Mouse (Mus musculus): ENCODE data around the gene Fam234b. TPM values are rescaled to one million over a fixed set of nuclear protein-coding genes. Genes with fewer than 3 reads are reported as not detected.
A peak's percentile ranks its signal among the peaks of the same experiment; 100 is the strongest.

The Fam234b gene
- total and polyA plus RNA-seq, 2 experiments from 2014 or later, result 75.7 to 92.0 TPM

DNA sequence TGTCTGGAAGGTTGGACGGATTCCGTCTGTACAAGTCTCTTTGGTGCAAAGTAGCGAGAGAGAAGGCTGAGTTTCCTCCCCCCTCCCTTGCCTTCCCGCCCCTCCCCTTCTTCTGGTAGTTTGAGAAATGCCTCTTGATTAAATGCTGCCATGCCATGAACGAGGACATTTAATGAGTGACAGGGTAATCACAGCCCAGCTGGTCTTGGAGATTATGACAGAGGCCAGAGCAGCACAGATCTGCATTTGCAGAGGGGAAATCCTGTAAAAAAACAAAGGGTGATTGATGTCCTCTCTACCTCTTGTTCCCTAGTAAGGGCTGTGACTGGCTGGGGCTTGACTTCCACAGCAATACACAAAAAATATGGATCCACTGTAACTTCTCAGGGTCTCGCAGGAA is 50.1 kb downstream of the Fam234b start:
- DNase-seq (ENCODE audit: low spot score) (no peak), ATAC-seq (no peak)
- Histone ChIP-seq H3K27ac (no peak overlapping the region), H3K36me3 (ENCODE audit: insufficient read depth, low read length) (no peaks in the 10 kb centered on the region), H3K4me3 (ENCODE audit: low read length) (no peak overlapping the region), H3K9me3 (ENCODE audit: low read length) (no peaks in the 10 kb centered on the region), H3K4me1 (ENCODE audit: insufficient read depth, low read length) (peaks cover 13% of the 10 kb centered on the region; the same call in 1 of the 2 replicates), H3K4me2 (ENCODE audit: low read depth, low read length) (no peak overlapping the region), H3K9ac (replicated peaks; ENCODE audit: low read length) (no peak overlapping the region), H3K27me3 (ENCODE audit: insufficient read depth, low read length) (no peaks in the 10 kb centered on the region)
- no peak for TF ChIP-seq CTCF (IDR thresholded peaks at IDR 0.05; ENCODE audit: low read depth)
- 56% methylated on average over 6 of the region's 6 CpGs for WGBS

- Histone ChIP-seq H3K9ac (replicated peaks; ENCODE audit: low read length) (no peak overlapping the region), H3K27me3 (ENCODE audit: insufficient read depth, low read length) (no peaks in the 10 kb centered on the region), H3K36me3 (ENCODE audit: insufficient read depth, low read length) (no peaks in the 10 kb centered on the region), H3K27ac (no peak overlapping the region), H3K4me1 (ENCODE audit: insufficient read depth, low read length) (peaks cover 14% of the 10 kb centered on the region; the same call in 1 of the 2 replicates), H3K4me2 (ENCODE audit: low read depth, low read length) (peak overlapping the region; percentile 6; the same call in 1 of the 2 replicates), H3K9me3 (ENCODE audit: low read length) (no peaks in the 10 kb centered on the region), H3K4me3 (ENCODE audit: low read length) (no peak overlapping the region)
- WGBS, result 46% methylated on average over 19 of the region's 19 CpGs
- TF ChIP-seq CTCF (IDR thresholded peaks at IDR 0.05; ENCODE audit: low read depth), result peak; percentile 95
- DNase-seq (ENCODE audit: low spot score) (peak; percentile 87), ATAC-seq (peak; percentile 54; the same call in 1 of the 2 replicates)
These were observed 52.2 kb downstream of the Fam234b start for GRCm38 (mm10) chr6:135249846-135250531.

DNA sequence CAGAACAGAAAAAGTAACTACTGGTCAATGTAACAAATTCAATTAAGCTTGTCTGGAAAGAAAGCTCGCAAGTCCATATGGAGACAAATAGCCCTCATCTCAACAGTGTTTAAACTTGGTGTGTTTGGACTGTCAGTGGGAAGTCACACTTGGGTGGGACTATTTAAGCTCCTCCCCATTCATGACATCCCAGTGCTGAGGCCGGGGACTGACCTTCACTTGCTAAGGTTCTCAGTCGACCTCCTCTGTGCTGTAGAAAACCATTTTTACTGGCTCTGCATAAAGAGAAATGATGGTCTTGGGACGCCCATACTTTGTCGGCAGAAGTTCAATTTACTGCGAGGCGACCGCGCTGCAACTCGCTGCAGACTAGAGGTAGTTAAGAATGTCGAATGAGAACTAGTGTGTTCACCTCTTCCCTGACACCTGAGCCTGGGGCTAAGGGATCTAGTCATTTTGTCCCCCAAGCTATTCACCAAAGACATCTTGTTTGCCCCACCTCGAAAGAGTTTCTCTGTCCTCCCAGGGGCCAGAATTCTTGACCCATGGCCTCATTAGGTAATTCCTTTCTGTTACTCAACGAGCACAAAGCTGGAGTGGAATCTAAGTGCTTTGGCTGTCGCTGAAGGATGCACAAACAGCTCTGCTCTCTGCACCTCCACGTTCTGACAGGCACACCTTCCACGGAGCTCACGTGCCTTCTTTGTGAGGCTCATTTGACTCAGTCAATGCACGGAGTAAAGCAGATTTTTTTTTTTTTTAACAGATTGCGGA is 53.3 kb downstream of the Fam234b start:
- no peak overlapping the region for H3K4me3 ChIP-seq (ENCODE audit: low read length)
- H3K4me2 ChIP-seq (ENCODE audit: low read depth, low read length), result no peak overlapping the region
- H3K9me3 ChIP-seq (ENCODE audit: low read length), result no peaks in the 10 kb centered on the region
- 69% methylated on average over 19 of the region's 19 CpGs for WGBS
- no peak overlapping the region for H3K9ac ChIP-seq (replicated peaks; ENCODE audit: low read length)
- H3K36me3 ChIP-seq (ENCODE audit: insufficient read depth, low read length), result no peaks in the 10 kb centered on the region
- H3K27ac ChIP-seq, result no peak overlapping the region
- H3K27me3 ChIP-seq (ENCODE audit: insufficient read depth, low read length), result no peaks in the 10 kb centered on the region
- DNase-seq (ENCODE audit: low spot score) (no peak), ATAC-seq (no peak)
- TF ChIP-seq CTCF (IDR thresholded peaks at IDR 0.05; ENCODE audit: low read depth), result no peak
- H3K4me1 ChIP-seq (ENCODE audit: insufficient read depth, low read length), result peaks cover 14% of the 10 kb centered on the region; the same call in 1 of the 2 replicates

GRCm38 (mm10) chr6:135251849-135252727 is 54.3 kb downstream of the Fam234b start:
- 45% methylated on average over 24 of the region's 24 CpGs for WGBS
- H3K9ac ChIP-seq (replicated peaks; ENCODE audit: low read length), result no peak overlapping the region

DNA sequence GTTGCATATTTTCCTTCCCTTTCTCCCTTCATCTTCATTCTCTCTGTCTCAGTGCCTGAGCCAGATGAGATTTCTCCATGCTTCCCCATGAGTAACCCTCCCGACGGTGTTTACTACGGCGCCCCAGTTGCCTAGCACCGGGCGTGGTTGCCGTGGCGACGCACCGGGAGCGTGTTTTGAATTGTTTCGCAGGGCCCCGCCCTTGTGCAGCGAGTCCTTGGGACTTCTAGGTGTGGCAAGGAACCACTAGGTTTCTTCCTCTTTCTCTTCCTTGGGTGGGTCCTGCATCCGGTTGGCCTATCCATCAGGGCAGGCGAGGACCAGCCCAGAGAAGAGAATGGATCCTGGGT is 54.9 kb downstream of the Fam234b start:
- Histone ChIP-seq H3K27ac (no peak overlapping the region), H3K27me3 (ENCODE audit: insufficient read depth, low read length) (no peaks in the 10 kb centered on the region), H3K9me3 (ENCODE audit: low read length) (no peaks in the 10 kb centered on the region), H3K4me2 (ENCODE audit: low read depth, low read length) (peak overlapping the region; percentile 49), H3K36me3 (ENCODE audit: insufficient read depth, low read length) (no peaks in the 10 kb centered on the region), H3K4me3 (ENCODE audit: low read length) (no peak overlapping the region), H3K4me1 (ENCODE audit: insufficient read depth, low read length) (peaks cover 14% of the 10 kb centered on the region; the same call in 1 of the 2 replicates), H3K9ac (replicated peaks; ENCODE audit: low read length) (no peak overlapping the region)
- ATAC-seq (peak; percentile 90), DNase-seq (ENCODE audit: low spot score) (peak; percentile 82)
- TF ChIP-seq CTCF (IDR thresholded peaks at IDR 0.05; ENCODE audit: low read depth), result no peak
- 7% methylated on average over 16 of the region's 16 CpGs for WGBS

More at GRCm38 (mm10) chr6:135251849-135252727, 54.3 kb downstream of the Fam234b start:
- ATAC-seq (peak; percentile 86), DNase-seq (ENCODE audit: low spot score) (peak; percentile 66)
- Histone ChIP-seq H3K9me3 (ENCODE audit: low read length) (no peaks in the 10 kb centered on the region), H3K4me3 (ENCODE audit: low read length) (no peak overlapping the region), H3K4me2 (ENCODE audit: low read depth, low read length) (peak overlapping the region; percentile 49), H3K36me3 (ENCODE audit: insufficient read depth, low read length) (no peaks in the 10 kb centered on the region), H3K4me1 (ENCODE audit: insufficient read depth, low read length) (peaks cover 14% of the 10 kb centered on the region; the same call in 1 of the 2 replicates), H3K27ac (no peak overlapping the region), H3K27me3 (ENCODE audit: insufficient read depth, low read length) (no peaks in the 10 kb centered on the region)
- TF ChIP-seq CTCF (IDR thresholded peaks at IDR 0.05; ENCODE audit: low read depth), result no peak

GRCm38 (mm10) chr6:135254153-135254552 is 56.4 kb downstream of the Fam234b start, which contains the start of gene Gsg1:
Gene Gsg1 (minus strand): TSS chr6:135254351.
- no peak within 1 kb of the TSS for H3K9ac ChIP-seq (replicated peaks; ENCODE audit: low read length)
- no peaks in the 10 kb centered on the region for H3K36me3 ChIP-seq (ENCODE audit: insufficient read depth, low read length)
- no peaks in the 10 kb centered on the region for H3K9me3 ChIP-seq (ENCODE audit: low read length)
- H3K4me2 ChIP-seq (ENCODE audit: low read depth, low read length), result no peak within 1 kb of the TSS
- no peaks in the 10 kb centered on the region for H3K27me3 ChIP-seq (ENCODE audit: insufficient read depth, low read length)
- no peak for DNase-seq (ENCODE audit: low spot score)
- TF ChIP-seq CTCF (IDR thresholded peaks at IDR 0.05; ENCODE audit: low read depth), result no peak
- no peak within 1 kb of the TSS for H3K4me3 ChIP-seq (ENCODE audit: low read length)
- no peak within 1 kb of the TSS for H3K27ac ChIP-seq
- peaks cover 14% of the 10 kb centered on the region; the same call in 1 of the 2 replicates for H3K4me1 ChIP-seq (ENCODE audit: insufficient read depth, low read length)
- 83% methylated on average over 7 of the region's 7 CpGs for WGBS
- peak; percentile 27; the same call in 1 of the 2 replicates for ATAC-seq

Measured in hindbrain, postnatal 0 days (tissue).